Comparison of ENCODE assay signal across 25 mouse cellular contexts in genomic region chr2:18159426-18159825, GRCm38 (mm10).
A peak's percentile ranks its signal among the peaks of the same experiment; 100 is the strongest.
DNase-seq lines count a peak whose midpoint lies in the region.
"Had no signal": no experiment of that assay in that cellular context is flagged by ENCODE, and none has a peak within 500 bp of the region (broad histone marks: within the 10 kb centered on the region; RNA-seq: fewer than 3 reads in every experiment).

No protein-coding gene starts in this region.

- H3K27me3 ChIP-seq in limb, embryonic 10.5 days (ENCODE audit: low read depth, poor library complexity, severe bottlenecking) = no peaks in the 10 kb centered on the region
- H3K27me3 ChIP-seq: embryonic facial prominence, embryonic 12.5 days; embryonic facial prominence, embryonic 15.5 days; heart, embryonic 12.5 days; heart, embryonic 15.5 days had no signal

- no peak overlapping the region for H3K4me3 ChIP-seq in limb, embryonic 10.5 days
- H3K4me3 ChIP-seq: embryonic facial prominence, embryonic 12.5 days; embryonic facial prominence, embryonic 15.5 days; gastrocnemius, adult 2 months; heart, embryonic 12.5 days; heart, embryonic 15.5 days had no signal

- no peaks in the 10 kb centered on the region for H3K4me1 ChIP-seq in limb, embryonic 10.5 days
- H3K4me1 ChIP-seq: embryonic facial prominence, embryonic 12.5 days; embryonic facial prominence, embryonic 15.5 days; heart, embryonic 12.5 days; heart, embryonic 15.5 days had no signal

- peak; percentile 51 for DNase-seq in embryo, embryonic 10 days (ENCODE audit: low spot score)
- DNase-seq in embryo, embryonic 9.5 days (ENCODE audit: extremely low spot score) = no peak
- DNase-seq in 416B (ENCODE audit: low read depth) = peak; percentile 34
- DNase-seq in embryo, embryonic 10.5 days (ENCODE audit: low spot score) = peak; percentile 44
- peak; percentile 61 for DNase-seq in yolk sac, embryonic 10.5 days (ENCODE audit: low spot score)
- no peak for DNase-seq in thymus, postnatal 25 days
- DNase-seq in limb, embryonic 10.5 days (ENCODE audit: low spot score) = no peak
- DNase-seq: adrenal gland, adult 8-10 months; adrenal gland, postnatal 25 days; B cell, adult 2 months; cerebellum, adult 18-20 months; cerebellum, adult 9-10 months; cerebellum, postnatal 14 days; forebrain, postnatal 0 days; gastrocnemius, adult 2 months; gastrocnemius, postnatal 14 days; heart, adult 11 months; heart, postnatal 10 days; heart, postnatal 36 days had no signal

- WGBS in limb, embryonic 10.5 days = 88% methylated on average over 3 of the region's 3 CpGs

- no peak overlapping the region for H3K27ac ChIP-seq in limb, embryonic 10.5 days
- H3K27ac ChIP-seq: embryonic facial prominence, embryonic 12.5 days; embryonic facial prominence, embryonic 15.5 days; gastrocnemius, adult 2 months; heart, embryonic 15.5 days; hindbrain, embryonic 14.5 days; hindbrain, postnatal 0 days had no signal

- H3K36me3 ChIP-seq in limb, embryonic 10.5 days = peaks cover 59% of the 10 kb centered on the region

- no peaks in the 10 kb centered on the region for H3K9me3 ChIP-seq in limb, embryonic 10.5 days (replicated peaks)
- H3K9me3 ChIP-seq: embryonic facial prominence, embryonic 12.5 days; embryonic facial prominence, embryonic 15.5 days; heart, embryonic 12.5 days; heart, embryonic 15.5 days had no signal

Comparison
In these comparisons a context has a peak if more than half of its experiments do, and no peak if none do; other contexts are left out.
1. DNase-seq: peak in embryo, embryonic 10 days (single experiment), 416B (single experiment), embryo, embryonic 10.5 days (single experiment) and yolk sac, embryonic 10.5 days (single experiment); none in embryo, embryonic 9.5 days (single experiment), thymus, postnatal 25 days (single experiment) and limb, embryonic 10.5 days (single experiment).